Mouse (Mus musculus) sigmoid colon, adult 10 weeks (tissue): Measurements from ENCODE around the gene 4930430A15Rik. TPM values are rescaled to one million over a fixed set of nuclear protein-coding genes. Genes with fewer than 3 reads are reported as not detected.

Experiments used
- polyA plus RNA-seq: library from polyadenylated mRNA; stranded (reverse); fragments of 350-450 nt; fragmentation: Illumina TruSeq; extraction: RNeasy Lipid Tissue Mini Kit (QIAGEN cat#74804); gene quantifications from one replicate; pipeline ENCODE4 v1.2.3, GENCODE M21; 2014; ENCODE audit warnings: low read depth, low replicate concordance

4930430A15Rik gene
- not detected for polyA plus RNA-seq

GRCm38 (mm10) chr2:111229502-111229901, at the start of gene 4930430A15Rik:
4930430A15Rik (minus strand) TSS chr2:111229602.

GRCm38 (mm10) chr2:111274006-111274405, 44.6 kb upstream of the 4930430A15Rik start, which contains the start of gene Olfr1277:
Olfr1277 (minus strand) TSS chr2:111274106.

GRCm38 (mm10) chr2:111254216-111254615, 24.8 kb upstream of the 4930430A15Rik start, which contains the start of gene Olfr1276:
Olfr1276 (plus strand) TSS chr2:111254516.

GRCm38 (mm10) chr2:111235186-111235585, 5.8 kb upstream of the 4930430A15Rik start, which contains the start of gene Olfr1275:
Olfr1275 (minus strand) TSS chr2:111235286.

GRCm38 (mm10) chr2:111152836-111153235, 76.6 kb downstream of the 4930430A15Rik start, which contains the start of gene Gm15130:
Gm15130 (minus strand) TSS chr2:111152936.

Other genes starting within 250 kb of the 4930430A15Rik start
- not detected for gene Gm13941, start 123.6 kb downstream of the 4930430A15Rik start, polyA plus RNA-seq
- not detected for gene Gm15130, start 76.7 kb downstream of the 4930430A15Rik start, polyA plus RNA-seq
- not detected for gene Olfr1275, start 5.7 kb upstream of the 4930430A15Rik start, polyA plus RNA-seq
- gene Olfr1276, start 24.9 kb upstream of the 4930430A15Rik start, polyA plus RNA-seq = not detected
- gene Olfr1277, start 44.5 kb upstream of the 4930430A15Rik start, polyA plus RNA-seq = not detected
- not detected for gene Olfr1278, start 60.5 kb upstream of the 4930430A15Rik start, polyA plus RNA-seq
- gene Olfr1279, start 71.0 kb upstream of the 4930430A15Rik start, polyA plus RNA-seq = not detected
- not detected for gene Olfr1280, start 84.4 kb upstream of the 4930430A15Rik start, polyA plus RNA-seq
- gene Olfr1281, start 96.9 kb upstream of the 4930430A15Rik start, polyA plus RNA-seq = not detected
- gene Olfr1282, start 106.5 kb upstream of the 4930430A15Rik start, polyA plus RNA-seq = not detected
- gene Olfr1283, start 137.2 kb upstream of the 4930430A15Rik start, polyA plus RNA-seq = not detected
- not detected for gene Olfr1284, start 145.9 kb upstream of the 4930430A15Rik start, polyA plus RNA-seq
- not detected for gene Olfr1286, start 193.5 kb upstream of the 4930430A15Rik start, polyA plus RNA-seq
- not detected for gene Olfr1287, start 219.5 kb upstream of the 4930430A15Rik start, polyA plus RNA-seq
- not detected for gene Olfr1288, start 244.5 kb upstream of the 4930430A15Rik start, polyA plus RNA-seq